Mouse (Mus musculus) stomach, postnatal 0 days (tissue): ENCODE results near the gene Kifc1. TPM values are rescaled to one million over a fixed set of nuclear protein-coding genes. Genes with fewer than 3 reads are reported as not detected.
"Not testable (repeated sequence)": the region's sequence is repeated elsewhere in the genome, so short reads cannot be mapped to it uniquely, and the experiment has no call there.

ENCODE experiments used
- ATAC-seq: fragments of 200-750 bp; cut with Nextera tagmentation; 2 replicates; pipeline ENCODE4 v1.8.0; 2017; ENCODE audit not compliant: low FRiP score, low TSS enrichment
- DNase-seq: peaks from one replicate; pipeline ENCODE4 v3.0.0-alpha.2; 2016; ENCODE audit warnings: low spot score
- H3K27ac ChIP-seq: fragments of 300-500 bp; sonication (generic); replicated peaks from 2 replicates; pipeline ENCODE4 v1.5.1; 2014; ENCODE audit warnings: mild to moderate bottlenecking, control low read depth
- H3K27me3 ChIP-seq: fragments of 300-500 bp; sonication (generic); 2 replicates; pipeline ENCODE4 v1.6.1; 2014; ENCODE audit warnings: low read length; ENCODE audit not compliant: control insufficient read depth, insufficient read depth
- H3K36me3 ChIP-seq: fragments of 300-500 bp; sonication (generic); 2 replicates; pipeline ENCODE4 v1.6.1; 2014; ENCODE audit warnings: low read length, mixed read lengths; ENCODE audit not compliant: control insufficient read depth, insufficient read depth
- H3K4me1 ChIP-seq: fragments of 300-500 bp; sonication (generic); replicated peaks from 2 replicates; pipeline ENCODE4 v1.6.1; 2014; ENCODE audit warnings: antibody characterized with exemption; ENCODE audit not compliant: control insufficient read depth, insufficient read depth
- H3K4me2 ChIP-seq: fragments of 300-500 bp; sonication (generic); replicated peaks from 2 replicates; pipeline ENCODE4 v1.6.1; 2014; ENCODE audit warnings: low read depth, mild to moderate bottlenecking, control low read depth, moderate library complexity
- H3K4me3 ChIP-seq: fragments of 300-500 bp; sonication (generic); 2 replicates; pipeline ENCODE4 v1.5.1; 2014; ENCODE audit warnings: low read depth, low read length, control low read depth
- H3K9ac ChIP-seq: fragments of 300-500 bp; sonication (generic); 2 replicates; pipeline ENCODE4 v1.6.1; 2014; ENCODE audit warnings: mild to moderate bottlenecking, low read length, control low read depth, mixed read lengths
- H3K9me3 ChIP-seq: fragments of 300-500 bp; sonication (generic); 2 replicates; pipeline ENCODE4 v1.6.1; 2016; ENCODE audit warnings: low read length; ENCODE audit not compliant: control insufficient read depth
- CTCF ChIP-seq: IDR thresholded peaks from 2 replicates; pipeline ENCODE4 v1.5.1; 2016; ENCODE audit warnings: antibody characterized with exemption, low read depth, mild to moderate bottlenecking, moderate library complexity
- EP300 ChIP-seq: optimal IDR thresholded peaks from 2 replicates; pipeline ENCODE3; 2016; ENCODE audit warnings: antibody characterized with exemption
- WGBS: fragments of 180-500 bp; shearing (Covaris S2); extraction: QIAGEN DNeasy Blood & Tissue Kit; methylation state at CpG from one replicate; pipeline ENCODE4 v1.1.7; 2014; 5-methylcytosine and 5-hydroxymethylcytosine counted together
- polyA plus RNA-seq: library from polyadenylated mRNA; unstranded; fragments of >200 nt; fragmentation: Nextera tagmentation; extraction: Ambion mirVana; gene quantifications from 2 replicates; pipeline ENCODE4 v1.2.1, GENCODE M21; 2015

Kifc1 gene
- polyA plus RNA-seq, 1 experiment from 2014 or later, result 1.7 TPM

DNA sequence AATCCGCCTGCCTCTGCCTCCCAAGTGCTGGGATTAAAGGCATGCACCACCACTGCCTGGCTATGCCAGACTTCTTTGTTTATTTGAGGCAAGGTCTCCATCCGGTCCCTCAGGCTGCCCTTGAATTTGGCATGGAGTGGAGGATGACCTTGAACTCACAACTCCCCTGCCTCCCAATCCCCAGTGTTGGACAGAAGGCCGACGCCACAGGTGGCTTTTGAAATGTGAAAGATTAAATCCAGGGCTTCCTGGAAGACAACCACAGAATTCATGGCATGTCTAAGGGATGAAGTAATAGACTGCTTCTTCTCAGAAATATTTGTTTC is 10.5 kb upstream of the Kifc1 start:
- Histone ChIP-seq H3K4me2 (no peak overlapping the region), H3K9me3 (no peaks in the 10 kb centered on the region), H3K9ac (no peak overlapping the region), H3K27me3 (no peaks in the 10 kb centered on the region), H3K36me3 (no peaks in the 10 kb centered on the region), H3K4me1 (no peaks in the 10 kb centered on the region), H3K27ac (no peak overlapping the region), H3K4me3 (no peak overlapping the region)
- 75% methylated on average over 4 of the region's 4 CpGs for WGBS
- DNase-seq (no peak), ATAC-seq (no peak)
- TF ChIP-seq EP300 (no peak), CTCF (no peak)

DNA sequence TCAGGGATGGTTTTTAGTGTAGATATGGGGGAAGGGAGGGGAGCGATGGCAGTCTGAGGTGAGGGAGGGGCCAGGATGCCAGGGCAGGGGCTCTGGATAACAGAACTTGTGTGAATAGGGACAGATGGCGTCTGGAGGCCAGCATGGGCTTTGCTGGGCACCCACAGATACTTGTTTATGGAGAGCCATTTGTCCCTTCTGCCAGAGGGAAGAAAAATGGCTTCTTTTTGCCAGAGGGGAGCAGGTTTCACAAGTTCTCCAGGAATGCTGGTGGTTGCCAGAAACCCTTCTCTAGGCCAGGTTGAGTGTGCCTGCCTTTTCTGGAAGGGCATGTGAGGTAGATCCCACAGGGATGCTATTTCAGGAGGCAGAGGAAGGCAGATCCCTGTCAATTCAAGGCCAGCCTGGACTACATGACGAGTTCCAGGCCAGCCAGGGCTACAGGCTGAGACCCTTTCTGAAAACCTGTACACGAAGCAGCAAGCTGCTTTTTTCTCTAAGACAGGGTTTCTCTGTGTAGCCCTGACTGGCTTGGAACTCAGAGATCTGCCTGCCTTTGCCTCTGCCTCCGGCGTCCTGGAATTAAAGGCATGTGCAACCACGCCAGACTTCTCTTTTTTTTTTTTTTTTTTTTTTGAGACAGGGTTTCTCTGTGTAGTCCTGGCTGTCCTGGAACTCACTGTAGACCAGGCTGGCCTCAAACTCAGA is 10.0 kb upstream of the Kifc1 start:
- H3K27ac ChIP-seq, result no peak overlapping the region
- no peaks in the 10 kb centered on the region for H3K4me1 ChIP-seq
- H3K36me3 ChIP-seq, result no peaks in the 10 kb centered on the region
- no peak overlapping the region for H3K4me2 ChIP-seq
- H3K9me3 ChIP-seq, result no peaks in the 10 kb centered on the region
- DNase-seq (no peak), ATAC-seq (no peak)
- no peak for TF ChIP-seq CTCF
- no peak for TF ChIP-seq EP300
- H3K4me3 ChIP-seq, result no peak overlapping the region
- 61% methylated on average over 7 of the region's 7 CpGs for WGBS
- 0 out of 2 replicates have a peak overlapping the region, but pooled peaks have one; percentile 23 for H3K9ac ChIP-seq
- H3K27me3 ChIP-seq, result no peaks in the 10 kb centered on the region

DNA sequence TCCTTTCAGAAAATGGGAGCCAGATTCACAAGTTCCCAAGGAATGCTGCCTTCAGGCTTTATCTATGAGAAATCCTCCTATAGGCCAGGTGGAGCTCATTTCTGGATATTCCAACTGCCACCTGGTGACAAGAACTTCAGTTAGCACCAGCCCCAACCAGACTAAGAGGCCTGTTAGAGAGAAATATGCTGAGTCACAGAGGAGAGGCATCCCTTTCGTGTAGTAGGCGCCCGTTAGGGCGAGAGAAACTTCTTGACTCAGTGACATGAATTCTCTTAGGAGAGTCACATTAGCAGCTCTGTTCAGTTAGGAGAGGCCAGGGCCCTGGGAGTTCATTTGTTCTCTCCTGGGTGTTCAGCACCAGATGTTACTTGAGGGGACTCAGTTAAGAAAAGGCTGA is 9.2 kb upstream of the Kifc1 start:
- ATAC-seq, result no peak
- Histone ChIP-seq H3K27me3 (no peaks in the 10 kb centered on the region), H3K4me3 (no peak overlapping the region), H3K9ac (no peak overlapping the region), H3K27ac (no peak overlapping the region), H3K4me1 (no peaks in the 10 kb centered on the region), H3K9me3 (no peaks in the 10 kb centered on the region), H3K36me3 (no peaks in the 10 kb centered on the region), H3K4me2 (no peak overlapping the region)
- 71% methylated on average over 4 of the region's 4 CpGs for WGBS
- TF ChIP-seq EP300 (no peak), CTCF (no peak)
- DNase-seq, result no peak

DNA sequence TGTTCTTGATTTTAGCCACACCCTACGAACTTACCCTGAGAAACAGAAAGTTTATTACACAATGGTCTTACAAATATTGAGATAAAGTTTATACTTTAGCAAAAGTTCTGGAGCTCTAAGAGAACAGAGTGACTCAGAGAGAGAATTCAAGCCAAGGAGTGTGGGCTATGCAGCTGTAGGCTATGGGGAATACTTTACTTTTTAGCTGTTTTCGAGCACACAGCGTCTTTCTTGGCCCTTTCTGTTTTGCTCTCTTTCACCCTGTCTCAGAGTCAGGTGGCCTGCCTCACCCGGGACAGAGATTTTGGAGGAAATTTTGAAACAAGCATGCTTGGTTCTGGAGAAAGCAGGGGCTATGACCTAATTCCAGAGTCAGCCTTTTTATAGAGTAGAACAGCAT is 7.7 kb upstream of the Kifc1 start:
- H3K27ac ChIP-seq, H3K36me3 ChIP-seq, DNase-seq, H3K9ac ChIP-seq, H3K4me3 ChIP-seq, H3K27me3 ChIP-seq, H3K9me3 ChIP-seq, H3K4me1 ChIP-seq, ATAC-seq, H3K4me2 ChIP-seq: not testable (repeated sequence)
- WGBS, result 61% methylated on average over 4 of the region's 4 CpGs

DNA sequence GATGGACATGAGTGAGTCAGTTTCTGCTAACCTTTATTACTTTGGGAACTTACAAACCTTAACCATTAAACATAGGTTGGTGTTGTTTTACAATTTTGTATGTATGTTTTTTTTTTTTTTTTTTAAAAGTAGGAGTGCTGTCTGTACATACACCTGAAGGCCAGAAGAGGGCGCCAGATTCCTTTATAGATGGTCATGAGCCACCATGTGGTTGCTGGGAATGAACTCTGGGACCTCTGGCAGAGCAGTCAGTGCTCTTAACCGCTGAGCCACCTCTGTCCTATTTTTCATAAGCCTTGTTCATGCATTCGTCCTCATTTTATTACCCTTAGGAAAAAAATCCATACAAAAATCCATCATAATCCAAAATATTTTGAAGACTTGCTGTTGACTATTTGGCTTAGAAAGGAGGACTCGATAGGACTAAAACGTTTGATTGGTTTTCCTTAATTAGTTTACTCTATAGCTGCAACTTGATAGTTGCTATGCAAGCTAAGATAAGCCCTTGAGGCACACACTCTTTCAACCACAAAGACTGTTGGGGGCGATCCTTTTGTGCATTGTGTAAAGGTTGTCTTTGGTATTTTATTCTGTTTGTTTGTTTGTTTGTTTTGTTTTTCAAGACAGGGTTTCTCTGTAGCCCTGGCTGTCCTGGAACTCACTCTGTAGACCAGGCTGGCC is 6.8 kb upstream of the Kifc1 start:
- no peaks in the 10 kb centered on the region for H3K4me1 ChIP-seq
- no peak overlapping the region for H3K4me2 ChIP-seq
- H3K36me3 ChIP-seq, result no peaks in the 10 kb centered on the region
- H3K27ac ChIP-seq, result no peak overlapping the region
- 35% methylated on average over 6 of the region's 6 CpGs for WGBS
- no peak overlapping the region for H3K9ac ChIP-seq
- H3K4me3 ChIP-seq, result no peak overlapping the region
- H3K9me3 ChIP-seq, result no peaks in the 10 kb centered on the region
- DNase-seq, result peak; percentile 70
- ATAC-seq, result no peak
- TF ChIP-seq CTCF (peak; percentile 83), EP300 (no peak)
- no peaks in the 10 kb centered on the region for H3K27me3 ChIP-seq

DNA sequence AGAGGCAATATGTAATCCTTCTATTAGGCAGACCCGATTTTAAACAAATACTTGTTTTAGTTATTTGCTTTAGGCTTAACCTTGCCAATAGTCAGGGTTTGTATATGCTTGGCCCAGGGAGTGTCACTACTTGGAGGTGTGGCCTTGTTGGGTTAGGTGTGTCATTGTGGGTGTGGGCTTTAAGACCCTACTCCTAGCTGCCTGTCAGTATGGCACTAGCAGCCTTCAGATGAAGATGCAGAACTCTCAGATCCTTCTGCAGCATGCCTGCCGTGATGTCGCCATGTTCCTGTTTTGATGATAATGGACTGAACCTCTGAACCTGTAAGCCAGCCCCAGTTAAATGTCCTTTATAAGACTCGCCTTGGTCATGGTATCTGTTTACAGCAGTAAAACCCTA is 2.5 kb upstream of the Kifc1 start:
- not testable (repeated sequence) for H3K27me3 ChIP-seq, H3K9me3 ChIP-seq, DNase-seq, H3K36me3 ChIP-seq, H3K27ac ChIP-seq, H3K4me1 ChIP-seq, ATAC-seq, H3K4me3 ChIP-seq, H3K9ac ChIP-seq, H3K4me2 ChIP-seq
- WGBS, result 53% methylated on average over 4 of the region's 4 CpGs
